Mouse (Mus musculus): Measurements from ENCODE around the gene Plbd1. TPM values are rescaled to one million over a fixed set of nuclear protein-coding genes. Genes with fewer than 3 reads are reported as not detected.
A peak's percentile ranks its signal among the peaks of the same experiment; 100 is the strongest.

The Plbd1 gene
- polyA plus RNA-seq, 1 experiment, result 64.4 TPM

DNA sequence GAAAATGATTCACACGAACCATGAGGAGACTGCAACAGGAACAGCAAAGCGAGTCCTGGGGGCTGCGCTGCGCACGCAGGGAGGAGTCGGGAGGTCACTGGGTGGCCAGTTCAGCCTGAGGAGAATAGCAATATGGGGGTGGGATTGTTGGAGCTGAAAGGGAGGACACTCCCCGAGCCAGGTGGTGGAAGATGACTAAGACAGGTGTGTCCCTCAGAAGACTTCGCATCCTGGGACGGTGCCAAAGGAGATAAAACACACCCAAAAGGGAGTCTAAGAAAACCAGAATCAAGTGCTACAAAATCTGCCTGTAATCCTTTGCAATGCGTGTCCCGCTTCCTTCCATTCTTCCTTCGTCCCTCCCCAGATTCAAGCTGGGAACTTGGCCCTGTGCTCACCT lies 36.3 kb downstream of the Plbd1 start:
- no peak for TF ChIP-seq CTCF (IDR thresholded peaks at IDR 0.05; ENCODE audit: extremely low read depth, insufficient read depth, insufficient read length, insufficient replicate concordance)
- TF ChIP-seq POLR2A (IDR thresholded peaks at IDR 0.05; ENCODE audit: low read depth, low read length), result no peak
- no peak for DNase-seq (ENCODE audit: low read depth in 1 of 2, low spot score in 2 of 2)
- H3K4me3 ChIP-seq (ENCODE audit: extremely low read depth, insufficient read depth, insufficient read length), result no peak overlapping the region
- H3K27ac ChIP-seq (ENCODE audit: insufficient read depth, low read length), result no peak overlapping the region
- no peaks in the 10 kb centered on the region for H3K36me3 ChIP-seq (ENCODE audit: control insufficient read depth, insufficient read depth, low read length)
- no peaks in the 10 kb centered on the region for H3K27me3 ChIP-seq (ENCODE audit: control insufficient read depth, insufficient read depth, low read length)
- H3K4me1 ChIP-seq (ENCODE audit: control insufficient read depth, insufficient read depth, insufficient read length), result no peaks in the 10 kb centered on the region
- 91% methylated on average over 12 of the region's 12 CpGs for WGBS

DNA sequence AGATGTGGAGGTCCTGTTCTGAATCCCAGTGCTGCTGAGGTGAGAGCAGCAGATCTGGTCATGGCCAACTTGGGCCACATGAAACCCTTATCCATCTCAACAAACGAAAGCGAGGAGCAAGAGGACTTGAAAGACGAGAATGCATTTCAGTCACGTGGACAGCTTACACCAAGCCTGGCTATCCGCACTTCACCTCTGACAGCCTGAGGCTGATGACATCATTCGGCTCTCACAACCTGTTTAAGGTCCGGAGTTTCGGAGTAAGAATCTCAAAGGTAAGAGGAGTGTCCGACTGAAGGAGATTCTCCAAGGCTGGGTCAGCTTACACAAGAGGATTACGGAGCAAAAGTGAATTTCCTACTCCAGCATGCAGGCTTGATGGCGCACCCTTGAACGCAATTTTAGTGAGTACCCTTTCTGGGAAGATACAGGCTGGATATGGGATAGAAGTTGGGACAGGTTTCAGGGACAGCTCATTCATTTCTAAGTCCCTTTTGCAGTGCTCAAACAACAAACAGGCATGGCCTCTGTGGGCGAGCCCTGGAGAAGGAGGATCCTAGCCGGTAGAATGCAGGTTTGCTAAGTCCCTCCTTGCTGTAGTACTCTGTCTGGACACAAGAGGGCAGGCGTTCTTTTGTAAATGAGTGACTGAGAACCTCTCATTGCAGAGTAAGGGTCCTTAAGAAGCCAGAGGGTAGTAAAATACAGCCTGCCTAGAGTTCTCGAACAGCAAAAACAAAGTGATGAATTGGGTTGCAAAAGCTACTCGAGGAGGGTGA lies 41.2 kb downstream of the Plbd1 start:
- H3K27ac ChIP-seq (ENCODE audit: insufficient read depth, low read length), result no peak overlapping the region
- 59% methylated on average over 17 of the region's 17 CpGs for WGBS
- H3K4me3 ChIP-seq (ENCODE audit: extremely low read depth, insufficient read depth, insufficient read length), result no peak overlapping the region
- DNase-seq (ENCODE audit: low read depth in 1 of 2, low spot score in 2 of 2), result peak; percentile 50 to 80
- no peaks in the 10 kb centered on the region for H3K4me1 ChIP-seq (ENCODE audit: control insufficient read depth, insufficient read depth, insufficient read length)
- TF ChIP-seq CTCF (IDR thresholded peaks at IDR 0.05; ENCODE audit: extremely low read depth, insufficient read depth, insufficient read length, insufficient replicate concordance) (peak; percentile 58; the same call in 1 of the 2 replicates), POLR2A (IDR thresholded peaks at IDR 0.05; ENCODE audit: low read depth, low read length) (no peak)
- no peaks in the 10 kb centered on the region for H3K36me3 ChIP-seq (ENCODE audit: control insufficient read depth, insufficient read depth, low read length)
- no peaks in the 10 kb centered on the region for H3K27me3 ChIP-seq (ENCODE audit: control insufficient read depth, insufficient read depth, low read length)

DNA sequence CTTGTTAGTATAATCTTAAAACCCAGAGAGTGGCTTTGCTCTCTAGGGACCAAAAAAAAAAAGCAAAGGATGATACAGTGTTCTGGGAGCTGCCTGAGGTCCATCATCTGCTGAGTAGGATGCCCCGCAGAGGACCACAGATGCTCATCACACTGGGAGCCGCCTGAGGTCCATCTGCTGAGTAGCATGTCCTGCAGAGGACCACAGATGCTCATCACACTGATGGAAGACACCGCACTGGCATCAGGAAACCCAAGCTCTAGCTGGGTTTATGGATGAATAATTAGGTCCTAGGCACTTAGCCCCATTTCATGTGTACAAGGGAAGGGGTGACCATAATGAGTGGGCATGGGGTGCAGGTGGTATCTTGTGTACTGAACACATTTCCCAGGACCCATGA lies 47.6 kb downstream of the Plbd1 start:
- Histone ChIP-seq H3K36me3 (ENCODE audit: control insufficient read depth, insufficient read depth, low read length) (peaks cover 15% of the 10 kb centered on the region), H3K27me3 (ENCODE audit: control insufficient read depth, insufficient read depth, low read length) (no peaks in the 10 kb centered on the region), H3K27ac (ENCODE audit: insufficient read depth, low read length) (no peak overlapping the region), H3K4me1 (ENCODE audit: control insufficient read depth, insufficient read depth, insufficient read length) (no peaks in the 10 kb centered on the region), H3K4me3 (ENCODE audit: extremely low read depth, insufficient read depth, insufficient read length) (no peak overlapping the region)
- WGBS, result 92% methylated on average over 3 of the region's 3 CpGs
- TF ChIP-seq POLR2A (IDR thresholded peaks at IDR 0.05; ENCODE audit: low read depth, low read length) (no peak), CTCF (IDR thresholded peaks at IDR 0.05; ENCODE audit: extremely low read depth, insufficient read depth, insufficient read length, insufficient replicate concordance) (no peak)
- DNase-seq (ENCODE audit: low read depth in 1 of 2, low spot score in 2 of 2), result no peak

DNA sequence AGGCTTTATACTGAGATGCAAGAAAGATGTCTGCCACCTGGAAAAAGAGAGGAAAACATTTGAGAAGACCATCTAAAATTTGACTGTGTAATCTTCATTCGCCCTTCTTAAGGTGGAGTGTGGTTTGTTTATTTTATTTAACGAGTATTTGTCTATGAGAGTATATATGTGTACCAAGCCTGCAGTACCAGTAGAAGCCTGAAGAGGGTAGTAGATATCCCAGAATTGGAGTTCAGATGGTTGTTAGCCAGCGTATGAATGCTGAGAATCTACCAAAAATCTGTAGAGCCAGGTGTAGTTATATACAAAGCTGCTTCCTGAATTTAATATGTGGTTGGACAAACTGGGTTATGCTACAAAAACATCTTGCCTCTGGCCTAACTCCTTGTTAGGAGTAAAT lies 49.4 kb downstream of the Plbd1 start:
- Histone ChIP-seq H3K4me1 (ENCODE audit: control insufficient read depth, insufficient read depth, insufficient read length) (no peaks in the 10 kb centered on the region), H3K4me3 (ENCODE audit: extremely low read depth, insufficient read depth, insufficient read length) (no peak overlapping the region), H3K27me3 (ENCODE audit: control insufficient read depth, insufficient read depth, low read length) (no peaks in the 10 kb centered on the region), H3K36me3 (ENCODE audit: control insufficient read depth, insufficient read depth, low read length) (peaks cover 29% of the 10 kb centered on the region), H3K27ac (ENCODE audit: insufficient read depth, low read length) (no peak overlapping the region)
- no peak for DNase-seq (ENCODE audit: low read depth in 1 of 2, low spot score in 2 of 2)
- TF ChIP-seq CTCF (IDR thresholded peaks at IDR 0.05; ENCODE audit: extremely low read depth, insufficient read depth, insufficient read length, insufficient replicate concordance) (no peak), POLR2A (IDR thresholded peaks at IDR 0.05; ENCODE audit: low read depth, low read length) (no peak)
- WGBS, result 94% methylated on average over 3 of the region's 3 CpGs

DNA sequence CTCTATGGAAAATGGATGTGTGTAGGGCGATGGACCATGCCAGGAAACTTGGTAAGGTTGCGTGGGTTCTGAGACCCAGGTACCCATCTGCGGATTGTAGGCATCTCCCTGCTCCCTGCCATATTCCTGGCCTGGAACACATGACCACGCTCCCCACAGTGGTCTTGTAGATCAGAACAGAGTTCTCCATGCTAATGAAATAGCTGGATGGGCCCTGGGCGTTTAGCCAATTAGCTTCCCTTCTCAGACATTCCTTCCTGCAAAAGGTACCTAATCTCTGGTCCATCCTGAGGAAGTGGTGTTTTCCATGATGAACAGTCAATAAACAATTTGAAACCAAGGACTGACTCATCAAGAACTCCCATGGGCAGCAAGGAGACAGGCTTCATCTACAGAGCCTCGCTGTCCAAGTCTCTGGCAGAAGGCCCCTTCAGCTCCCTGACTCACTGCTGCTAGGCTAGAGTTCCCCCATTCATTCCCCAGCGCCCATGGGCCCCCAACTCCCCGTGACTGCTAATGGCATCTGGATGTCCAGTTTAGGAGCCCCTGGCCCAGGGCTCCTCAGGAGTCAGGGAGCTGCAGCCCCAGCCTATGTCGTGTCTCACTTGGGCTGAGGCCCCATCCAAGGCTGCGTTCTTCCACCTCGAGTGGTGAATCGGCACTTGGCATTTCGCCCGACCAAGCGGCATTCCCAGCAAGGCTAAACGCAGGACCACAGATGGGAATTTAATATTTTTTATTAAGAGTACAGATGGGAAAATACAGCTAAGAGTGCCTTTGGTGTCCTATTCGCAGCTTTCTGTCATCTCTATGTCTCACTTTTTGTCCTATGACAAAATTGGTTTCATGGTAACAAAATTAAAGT lies 50.1 kb downstream of the Plbd1 start:
- TF ChIP-seq CTCF (IDR thresholded peaks at IDR 0.05; ENCODE audit: extremely low read depth, insufficient read depth, insufficient read length, insufficient replicate concordance) (no peak), POLR2A (IDR thresholded peaks at IDR 0.05; ENCODE audit: low read depth, low read length) (no peak)
- Histone ChIP-seq H3K27ac (ENCODE audit: insufficient read depth, low read length) (no peak overlapping the region), H3K27me3 (ENCODE audit: control insufficient read depth, insufficient read depth, low read length) (no peaks in the 10 kb centered on the region), H3K36me3 (ENCODE audit: control insufficient read depth, insufficient read depth, low read length) (peaks cover 33% of the 10 kb centered on the region), H3K4me1 (ENCODE audit: control insufficient read depth, insufficient read depth, insufficient read length) (no peaks in the 10 kb centered on the region), H3K4me3 (ENCODE audit: extremely low read depth, insufficient read depth, insufficient read length) (no peak overlapping the region)
- WGBS, result 97% methylated on average over 17 of the region's 17 CpGs
- DNase-seq (ENCODE audit: low read depth in 1 of 2, low spot score in 2 of 2), result no peak

DNA sequence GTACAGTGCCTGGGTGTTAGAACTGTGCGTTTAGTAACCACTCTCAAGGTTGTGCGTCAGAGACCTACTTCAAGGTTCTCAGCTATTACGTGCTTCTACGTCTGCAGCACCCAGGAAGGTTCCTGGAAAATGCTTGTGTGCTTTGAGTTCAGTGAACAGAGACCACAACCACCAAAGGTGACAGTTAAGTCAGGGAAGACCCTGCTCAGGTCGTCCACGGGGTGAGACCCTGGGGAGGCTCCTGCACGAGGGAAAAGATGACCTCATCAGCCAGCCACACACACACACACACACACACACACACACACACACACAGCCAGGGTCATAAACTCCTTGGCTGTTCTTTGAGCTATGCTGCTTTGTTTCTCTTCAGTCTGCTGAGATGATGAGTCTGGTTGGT lies 59.1 kb downstream of the Plbd1 start:
- 87% methylated on average over 7 of the region's 7 CpGs for WGBS
- DNase-seq (ENCODE audit: low read depth in 1 of 2, low spot score in 2 of 2), result no peak
- H3K27me3 ChIP-seq (ENCODE audit: control insufficient read depth, insufficient read depth, low read length), result no peaks in the 10 kb centered on the region
- H3K36me3 ChIP-seq (ENCODE audit: control insufficient read depth, insufficient read depth, low read length), result peaks cover 59% of the 10 kb centered on the region
- TF ChIP-seq CTCF (IDR thresholded peaks at IDR 0.05; ENCODE audit: extremely low read depth, insufficient read depth, insufficient read length, insufficient replicate concordance), result no peak
- no peak for TF ChIP-seq POLR2A (IDR thresholded peaks at IDR 0.05; ENCODE audit: low read depth, low read length)
- H3K4me3 ChIP-seq (ENCODE audit: extremely low read depth, insufficient read depth, insufficient read length), result no peak overlapping the region
- H3K27ac ChIP-seq (ENCODE audit: insufficient read depth, low read length), result no peak overlapping the region
- H3K4me1 ChIP-seq (ENCODE audit: control insufficient read depth, insufficient read depth, insufficient read length), result no peaks in the 10 kb centered on the region

Data from spleen, adult 2 months (tissue).